Mouse (Mus musculus) intestine, postnatal 0 days (tissue): ENCODE measurements around the gene Zfp202. TPM values are rescaled to one million over a fixed set of nuclear protein-coding genes. Genes with fewer than 3 reads are reported as not detected.

ENCODE experiments used
- ATAC-seq: fragments of 200-750 bp; cut with Nextera tagmentation; 2 replicates; pipeline ENCODE4 v1.8.0; 2017; ENCODE audit warnings: mild to moderate bottlenecking, moderate TSS enrichment, moderate library complexity
- H3K27ac ChIP-seq: fragments of 300-500 bp; sonication (generic); 2 replicates; pipeline ENCODE4 v1.5.1; 2014; ENCODE audit warnings: mild to moderate bottlenecking, low read depth, low read length, moderate library complexity
- H3K27me3 ChIP-seq: fragments of 300-500 bp; sonication (generic); replicated peaks from 2 replicates; pipeline ENCODE4 v1.6.1; 2014; ENCODE audit warnings: low read length, mixed read lengths; ENCODE audit not compliant: control insufficient read depth, insufficient read depth
- H3K36me3 ChIP-seq: fragments of 300-500 bp; sonication (generic); 2 replicates; pipeline ENCODE4 v1.6.1; 2014; ENCODE audit warnings: mild to moderate bottlenecking, moderate library complexity; ENCODE audit not compliant: control insufficient read depth, insufficient read depth
- H3K4me1 ChIP-seq: fragments of 300-500 bp; sonication (generic); replicated peaks from 2 replicates; pipeline ENCODE4 v1.6.1; 2014; ENCODE audit warnings: antibody characterized with exemption, low read length, mixed read lengths; ENCODE audit not compliant: control insufficient read depth, insufficient read depth
- H3K4me2 ChIP-seq: fragments of 300-500 bp; sonication (generic); replicated peaks from 2 replicates; pipeline ENCODE4 v1.6.1; 2014; ENCODE audit warnings: low read depth, mild to moderate bottlenecking, moderate library complexity
- H3K4me3 ChIP-seq: fragments of 300-500 bp; sonication (generic); 2 replicates; pipeline ENCODE4 v1.5.1; 2014; ENCODE audit warnings: low read depth, low read length
- H3K9ac ChIP-seq: fragments of 300-500 bp; sonication (generic); 2 replicates; pipeline ENCODE4 v1.6.1; 2014; ENCODE audit warnings: mild to moderate bottlenecking, low read depth, low read length
- H3K9me3 ChIP-seq: fragments of 300-500 bp; sonication (generic); 2 replicates; pipeline ENCODE4 v1.6.1; 2016; ENCODE audit warnings: mixed run types; ENCODE audit not compliant: control insufficient read depth
- CTCF ChIP-seq: sonication (generic); IDR thresholded peaks from 2 replicates; pipeline ENCODE4 v1.5.1; 2016; ENCODE audit warnings: low read depth, mild to moderate bottlenecking, control low read depth, antibody characterized with exemption, moderate library complexity
- WGBS: fragments of 180-500 bp; shearing (Covaris S2); extraction: QIAGEN DNeasy Blood & Tissue Kit; methylation state at CpG from one replicate; pipeline ENCODE4 v1.1.7; 2014; 5-methylcytosine and 5-hydroxymethylcytosine counted together
- polyA plus RNA-seq: library from polyadenylated mRNA; unstranded; fragments of >200 nt; fragmentation: Nextera tagmentation; extraction: Ambion mirVana; gene quantifications from 2 replicates; pipeline ENCODE4 v1.2.1, GENCODE M21; 2015

Zfp202 gene
- polyA plus RNA-seq, 1 experiment from 2014 or later, result 1.1 TPM

DNA sequence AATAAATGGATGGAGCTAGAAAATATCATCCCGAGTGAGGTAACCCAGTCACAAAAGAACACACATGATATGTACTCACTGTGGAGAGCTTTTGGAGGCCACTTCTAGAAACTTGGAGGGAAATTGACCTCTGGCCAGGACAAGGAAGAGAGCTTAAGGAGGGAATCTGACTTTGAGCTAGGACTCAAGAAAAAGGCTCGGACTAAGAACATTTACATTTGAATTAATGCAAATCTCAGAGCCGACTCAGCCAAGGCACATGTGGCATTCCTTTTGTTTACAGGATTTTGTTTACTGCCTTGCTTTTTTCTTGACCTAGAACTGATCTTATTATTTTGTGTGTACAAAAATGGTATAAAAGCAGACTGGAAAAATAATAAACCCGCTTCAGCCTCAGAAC, 47.6 kb downstream of the Zfp202 start:
- no peaks in the 10 kb centered on the region for H3K36me3 ChIP-seq
- 53% methylated on average over 4 of the region's 4 CpGs for WGBS
- no peak for TF ChIP-seq CTCF

DNA sequence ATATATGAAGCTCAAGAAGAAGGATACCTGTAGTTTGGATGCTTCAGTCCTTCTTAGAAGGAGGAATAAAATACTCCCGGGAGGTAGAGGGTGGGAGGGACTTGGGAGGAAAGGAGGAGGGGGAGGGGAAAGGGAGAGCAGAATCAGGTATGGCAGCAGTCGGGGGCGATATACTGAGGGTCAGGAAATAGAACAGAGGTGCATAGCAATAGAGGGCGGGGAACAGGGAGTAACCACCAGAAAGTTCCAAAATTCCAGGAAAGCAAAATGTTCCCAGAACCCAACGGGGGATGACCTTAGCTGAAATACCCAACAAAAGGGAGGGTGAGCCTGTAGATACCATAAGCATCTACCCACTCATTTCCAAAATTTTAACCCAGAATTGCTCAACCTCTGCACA, 48.2 kb downstream of the Zfp202 start:
- H3K9ac ChIP-seq, result no peak overlapping the region
- H3K4me3 ChIP-seq, result no peak overlapping the region
- TF ChIP-seq CTCF, result no peak
- H3K27me3 ChIP-seq, result no peaks in the 10 kb centered on the region
- H3K4me2 ChIP-seq, result no peak overlapping the region
- H3K4me1 ChIP-seq, result no peaks in the 10 kb centered on the region
- ATAC-seq, result no peak
- H3K36me3 ChIP-seq, result no peaks in the 10 kb centered on the region
- H3K27ac ChIP-seq, result no peak overlapping the region
- H3K9me3 ChIP-seq, result no peaks in the 10 kb centered on the region
- WGBS, result 40% methylated on average over 5 of the region's 5 CpGs

More for the DNA sequence above, 47.6 kb downstream of the Zfp202 start:
- Histone ChIP-seq H3K4me1 (no peaks in the 10 kb centered on the region), H3K9ac (no peak overlapping the region), H3K27ac (no peak overlapping the region), H3K9me3 (no peaks in the 10 kb centered on the region), H3K4me3 (no peak overlapping the region), H3K4me2 (no peak overlapping the region), H3K27me3 (no peaks in the 10 kb centered on the region)
- ATAC-seq, result no peak

DNA sequence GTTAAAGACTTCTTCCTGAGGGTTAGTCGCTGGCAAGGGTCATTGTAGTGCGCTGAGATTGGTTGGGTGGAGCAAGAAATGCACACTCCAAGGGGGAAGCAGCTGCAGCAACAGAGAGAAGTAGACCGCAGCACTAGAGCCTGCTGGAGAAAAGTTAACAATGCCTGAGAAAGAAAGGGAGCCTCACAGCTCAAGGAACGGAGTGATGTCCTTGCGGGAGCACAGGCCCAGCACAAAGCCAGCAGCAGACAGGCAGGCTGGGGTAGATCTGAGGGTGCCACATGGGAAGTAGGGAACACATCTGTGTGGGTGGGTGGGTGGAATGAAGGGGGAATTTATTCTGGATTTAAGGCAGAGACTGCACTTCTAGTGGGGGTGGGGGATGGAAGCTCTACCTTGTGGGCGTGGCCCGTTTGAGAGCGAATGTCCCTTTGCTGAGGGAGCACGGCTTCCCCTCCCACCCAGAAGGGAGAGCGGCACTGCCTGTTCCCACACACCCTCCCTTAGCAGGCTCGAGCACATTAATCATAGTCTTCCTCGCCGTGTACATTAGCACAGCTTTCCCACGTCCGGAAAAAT, 49.2 kb downstream of the Zfp202 start:
- Histone ChIP-seq H3K27me3 (no peaks in the 10 kb centered on the region), H3K9ac (no peak overlapping the region), H3K4me1 (no peaks in the 10 kb centered on the region), H3K36me3 (no peaks in the 10 kb centered on the region), H3K4me2 (peak overlapping the region; percentile 77), H3K4me3 (peak overlapping the region; percentile 37), H3K9me3 (no peaks in the 10 kb centered on the region), H3K27ac (no peak overlapping the region)
- ATAC-seq, result peak; percentile 59
- WGBS, result 8% methylated on average over 15 of the region's 15 CpGs
- TF ChIP-seq CTCF, result no peak

DNA sequence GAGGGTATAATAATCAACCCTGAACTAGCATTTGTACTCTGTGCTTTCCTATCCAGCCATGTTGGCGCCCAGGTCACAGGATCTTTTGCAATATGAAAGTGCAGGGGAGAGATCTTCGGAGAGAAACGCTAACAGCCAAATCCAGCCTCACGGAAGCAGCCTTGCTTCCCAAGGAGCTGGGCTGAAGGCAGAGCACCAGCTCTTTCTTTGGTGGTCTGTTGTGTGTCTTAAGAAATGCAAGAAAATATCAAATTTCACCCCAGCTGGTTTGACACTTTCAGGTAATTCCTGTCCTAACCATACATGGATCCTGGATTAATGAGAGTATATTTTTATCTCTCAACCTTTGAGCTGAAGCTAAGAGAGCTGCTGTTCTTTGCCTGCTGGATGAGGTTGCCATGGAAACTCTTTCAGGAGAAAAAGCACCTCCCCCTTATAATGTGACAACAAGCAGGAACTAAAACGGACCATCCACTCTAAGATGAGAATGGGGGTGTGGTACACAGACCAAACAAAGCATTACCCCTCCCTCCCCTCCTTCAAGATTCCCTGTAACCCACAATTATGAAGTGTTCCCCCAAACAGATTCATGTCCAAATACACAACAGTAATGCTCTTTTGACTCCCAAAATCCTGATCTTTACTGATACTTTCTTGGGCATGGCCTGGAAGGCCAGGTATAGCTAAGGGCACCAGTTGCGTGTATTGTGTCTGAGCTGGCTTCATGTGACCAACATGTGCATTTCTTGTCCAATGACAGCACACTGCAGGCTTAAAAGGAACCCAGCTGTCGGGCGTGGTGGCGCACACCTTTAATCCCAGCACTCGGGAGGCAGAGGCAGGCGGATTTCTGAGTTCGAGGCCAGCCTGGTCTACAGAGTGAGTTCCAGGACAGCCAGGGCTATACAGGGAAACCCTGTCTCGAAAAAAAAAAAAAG, 50.1 kb downstream of the Zfp202 start:
- Histone ChIP-seq H3K9ac (no peak overlapping the region), H3K9me3 (no peaks in the 10 kb centered on the region), H3K4me3 (peak overlapping the region; percentile 37), H3K27me3 (no peaks in the 10 kb centered on the region), H3K4me1 (no peaks in the 10 kb centered on the region), H3K27ac (no peak overlapping the region), H3K36me3 (no peaks in the 10 kb centered on the region), H3K4me2 (peak overlapping the region; percentile 77)
- ATAC-seq, result no peak
- no peak for TF ChIP-seq CTCF
- 52% methylated on average over 13 of the region's 13 CpGs for WGBS

DNA sequence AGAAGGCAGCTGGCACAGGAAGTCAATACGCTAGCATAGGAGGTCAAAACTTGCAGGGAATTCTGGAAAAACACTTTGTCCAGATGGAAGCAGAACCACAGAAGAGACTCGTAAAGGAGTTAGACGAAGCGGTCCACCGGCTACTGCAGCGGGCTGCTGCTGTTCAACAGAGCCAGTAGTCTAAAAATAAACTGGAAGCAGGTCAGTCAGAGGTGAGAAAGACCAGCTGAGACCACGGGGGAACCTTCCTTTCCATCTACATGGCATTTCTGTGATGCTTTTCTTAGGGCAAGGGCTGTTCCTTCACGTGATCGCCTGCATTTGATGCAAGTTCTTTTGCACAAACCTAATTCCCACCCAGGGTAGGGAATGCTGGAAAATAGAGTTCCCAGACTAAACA, 53.4 kb downstream of the Zfp202 start:
- TF ChIP-seq CTCF, result no peak
- Histone ChIP-seq H3K4me2 (no peak overlapping the region), H3K36me3 (no peaks in the 10 kb centered on the region), H3K27ac (no peak overlapping the region), H3K27me3 (no peaks in the 10 kb centered on the region), H3K9me3 (no peaks in the 10 kb centered on the region), H3K4me3 (no peak overlapping the region), H3K4me1 (no peaks in the 10 kb centered on the region), H3K9ac (no peak overlapping the region)
- no peak for ATAC-seq
- 60% methylated on average over 9 of the region's 9 CpGs for WGBS

DNA sequence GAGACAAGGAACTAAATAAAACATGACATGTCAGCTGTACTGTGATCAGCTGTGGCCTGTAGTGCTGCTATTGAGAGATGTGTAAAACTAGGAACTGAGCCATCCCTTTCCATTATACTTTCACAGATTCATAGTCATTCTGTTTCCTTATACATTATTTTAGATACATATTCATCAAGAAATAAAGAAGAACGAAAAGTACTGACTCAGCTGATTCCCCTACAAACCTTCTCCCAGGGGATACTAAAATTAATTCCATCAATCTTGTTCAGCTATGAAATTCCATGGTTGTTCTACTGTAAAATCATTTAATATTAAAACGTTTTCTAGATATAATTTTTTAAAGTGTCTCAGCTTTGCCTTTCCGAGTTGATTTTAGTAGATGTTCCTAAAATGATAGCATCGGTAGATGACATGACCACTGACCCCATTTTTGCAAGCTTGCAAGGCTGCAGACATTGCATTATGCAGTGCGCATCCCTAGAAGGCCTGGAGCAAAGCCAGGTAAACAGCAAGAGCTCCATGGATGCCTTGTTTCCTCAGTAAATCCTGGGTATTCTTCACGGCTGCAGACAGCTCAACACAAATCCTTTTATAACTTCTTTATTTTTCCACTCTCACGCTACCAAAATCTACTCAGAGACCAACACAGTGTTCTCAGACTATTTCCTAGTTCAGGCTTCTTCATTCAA, 54.0 kb downstream of the Zfp202 start:
- H3K4me2 ChIP-seq, result no peak overlapping the region
- H3K27ac ChIP-seq, result no peak overlapping the region
- TF ChIP-seq CTCF, result no peak
- ATAC-seq, result no peak
- no peaks in the 10 kb centered on the region for H3K4me1 ChIP-seq
- no peak overlapping the region for H3K9ac ChIP-seq
- H3K9me3 ChIP-seq, result no peaks in the 10 kb centered on the region
- no peaks in the 10 kb centered on the region for H3K27me3 ChIP-seq
- H3K4me3 ChIP-seq, result no peak overlapping the region
- 82% methylated on average over 7 of the region's 7 CpGs for WGBS
- H3K36me3 ChIP-seq, result no peaks in the 10 kb centered on the region
